Mouse (Mus musculus) T-helper 2 cell (primary cell): Measurements from ENCODE around the gene Abcb11.

Experiments used
- in situ Hi-C: fragments of 300-600 bp; cut with MboI, MseI; formaldehyde crosslinking; loops from one replicate; pipeline ENCODE4 v1.15.1; 2025; ENCODE audit warnings: high pct_unique_total_duplicates

Abcb11 gene

GRCm38 (mm10) chr2:69264069-69264618, 78.3 kb downstream of the Abcb11 start:
- in situ Hi-C loops: no loop called here

- in situ Hi-C loops: no loop called here
Observed at GRCm38 (mm10) chr2:69248221-69248755, 94.1 kb downstream of the Abcb11 start.

GRCm38 (mm10) chr2:69247081-69247480, 95.3 kb downstream of the Abcb11 start:
- in situ Hi-C loops: no loop called here

DNA sequence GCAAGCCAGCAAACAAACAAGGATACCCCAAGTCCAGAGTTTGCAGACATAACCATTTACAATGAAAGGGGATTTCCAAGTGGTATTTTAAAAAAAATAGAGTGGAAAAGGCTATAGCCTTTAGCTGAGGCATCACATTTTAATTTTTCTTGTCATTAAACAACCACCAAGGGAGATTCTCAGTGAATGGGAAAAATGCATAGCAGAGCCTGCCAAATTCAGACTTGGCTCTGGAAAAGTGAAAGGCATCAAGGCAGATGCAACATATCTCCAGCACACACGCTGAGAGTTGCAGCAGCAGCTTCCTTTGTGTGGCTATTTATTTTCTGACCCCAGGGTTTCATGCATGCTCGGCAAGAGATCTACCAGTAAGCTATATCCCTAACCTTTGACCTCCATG, 97.5 kb downstream of the Abcb11 start:
- in situ Hi-C loops: no loop called here

DNA sequence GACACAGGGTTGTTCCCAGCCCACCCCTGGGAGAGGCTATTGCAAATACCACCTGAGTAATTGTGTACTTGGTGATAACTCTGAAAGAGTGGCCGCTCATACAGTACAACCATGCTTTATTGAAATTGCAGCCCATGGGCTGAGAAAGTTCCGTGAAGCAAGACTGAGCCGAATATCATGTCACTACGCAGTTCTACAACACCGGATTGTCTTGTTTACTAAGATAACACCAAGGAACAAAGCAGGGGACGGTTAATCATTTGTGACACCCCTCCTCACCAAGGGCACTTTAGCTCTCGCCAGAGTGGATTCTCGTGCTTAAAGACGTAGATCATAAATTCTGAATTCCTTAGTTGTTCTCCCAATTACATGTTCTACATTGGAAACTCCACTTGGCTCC, 103.1 kb downstream of the Abcb11 start:
- in situ Hi-C loops: no loop called here

- in situ Hi-C loops: no loop called here
Observed at GRCm38 (mm10) chr2:69234976-69235678, 107.3 kb downstream of the Abcb11 start.

- in situ Hi-C loops: no loop called here
Observed at GRCm38 (mm10) chr2:69232101-69232500, 110.3 kb downstream of the Abcb11 start.

DNA sequence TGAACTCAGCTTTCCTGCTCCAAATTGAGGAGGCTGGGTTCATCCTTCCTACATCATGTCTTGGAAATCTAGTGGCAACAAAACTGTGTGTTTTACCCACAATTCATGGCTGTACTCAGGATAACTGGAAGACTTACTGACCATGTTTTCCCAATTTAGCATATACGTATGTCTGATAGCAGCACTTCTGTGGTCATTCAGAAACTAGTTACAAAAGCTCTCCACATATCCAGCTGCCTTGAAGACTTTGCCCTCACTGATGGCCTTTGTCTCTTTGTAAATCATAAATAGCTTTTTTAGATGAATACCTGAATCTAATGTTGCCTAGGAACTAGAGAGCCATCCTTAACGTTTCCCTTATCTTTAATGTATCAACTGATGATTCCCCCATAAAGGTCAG, 112.3 kb downstream of the Abcb11 start:
- in situ Hi-C loops: no loop called here

- in situ Hi-C loops: no loop called here
Observed at GRCm38 (mm10) chr2:69228635-69229034, 113.8 kb downstream of the Abcb11 start.

DNA sequence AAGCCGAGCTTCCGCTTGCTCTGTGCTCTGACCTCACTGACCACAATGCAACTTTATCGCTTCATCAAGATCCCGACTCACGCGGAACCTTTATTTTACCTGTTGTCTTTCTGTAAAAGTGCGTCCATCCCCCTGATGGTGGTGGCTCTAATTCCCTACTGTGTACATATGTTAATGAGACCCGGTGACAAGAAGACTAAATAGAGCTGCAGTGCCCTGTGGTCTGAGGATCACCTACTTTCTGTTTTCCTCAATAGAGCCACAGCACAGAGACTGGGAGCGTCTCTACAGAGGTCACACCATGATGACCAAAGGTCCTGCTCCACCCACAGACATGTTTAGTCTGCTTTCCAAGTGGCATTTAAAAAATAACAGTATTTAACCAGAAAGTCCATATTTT, 115.5 kb downstream of the Abcb11 start:
- in situ Hi-C loops: no loop called here

DNA sequence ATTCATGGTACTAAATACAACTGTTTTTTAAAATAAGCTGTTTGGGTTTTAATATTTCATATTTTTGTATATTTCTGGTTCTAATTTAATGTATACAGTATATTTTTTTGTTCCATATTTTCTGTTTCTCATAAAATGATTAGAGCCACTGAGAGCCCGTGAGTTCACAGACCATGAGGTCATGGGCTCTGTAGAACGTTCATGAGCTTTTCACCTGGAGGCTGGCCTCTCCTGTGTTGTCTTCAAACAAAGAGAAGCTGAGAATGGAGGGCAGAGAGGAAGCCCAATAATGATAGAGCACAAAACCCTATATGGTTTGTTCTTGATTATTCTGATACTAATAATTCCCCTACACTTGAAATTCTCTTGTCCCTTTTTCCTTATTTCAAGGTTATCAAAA, 117.7 kb downstream of the Abcb11 start:
- in situ Hi-C loops: no loop called here

GRCm38 (mm10) chr2:69222815-69223214, 119.6 kb downstream of the Abcb11 start:
- in situ Hi-C loops: no loop called here

GRCm38 (mm10) chr2:69221868-69222416, 120.5 kb downstream of the Abcb11 start:
- in situ Hi-C loops: no loop called here

DNA sequence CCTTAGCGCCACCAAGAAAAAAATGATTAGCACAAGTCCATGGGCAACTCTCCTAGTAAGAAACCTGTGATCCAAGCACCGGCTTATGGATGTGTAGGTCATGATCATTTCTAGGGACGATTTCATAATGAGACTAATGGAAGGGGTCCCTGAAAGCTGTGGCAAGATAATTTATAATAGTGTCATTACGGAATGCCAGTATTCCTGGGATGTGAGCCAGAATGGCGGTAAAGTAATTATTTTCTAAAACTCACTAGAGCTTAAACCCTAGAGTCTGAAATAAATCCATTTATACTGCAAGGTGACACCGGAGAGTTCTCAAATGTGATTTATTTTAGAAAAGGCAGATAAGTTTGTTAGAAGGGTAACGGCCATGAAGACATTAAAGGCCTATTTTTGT, 127.2 kb downstream of the Abcb11 start:
- in situ Hi-C loops: loop anchor here (5.0 kb wide), 1 partner anchor 78 kb away; the partner anchor contains the start of gene Nostrin

- in situ Hi-C loops: no loop called here
Observed at GRCm38 (mm10) chr2:69212652-69213051, 129.8 kb downstream of the Abcb11 start.

- in situ Hi-C loops: no loop called here
Observed at GRCm38 (mm10) chr2:69210773-69211172, 131.6 kb downstream of the Abcb11 start, which contains the start of gene G6pc2. Gene G6pc2 (plus strand): TSS chr2:69211073.

GRCm38 (mm10) chr2:69209684-69210083, 132.7 kb downstream of the Abcb11 start:
- in situ Hi-C loops: loop anchor here (5.0 kb wide), 1 partner anchor 732 kb away; no protein-coding TSS in a partner anchor

DNA sequence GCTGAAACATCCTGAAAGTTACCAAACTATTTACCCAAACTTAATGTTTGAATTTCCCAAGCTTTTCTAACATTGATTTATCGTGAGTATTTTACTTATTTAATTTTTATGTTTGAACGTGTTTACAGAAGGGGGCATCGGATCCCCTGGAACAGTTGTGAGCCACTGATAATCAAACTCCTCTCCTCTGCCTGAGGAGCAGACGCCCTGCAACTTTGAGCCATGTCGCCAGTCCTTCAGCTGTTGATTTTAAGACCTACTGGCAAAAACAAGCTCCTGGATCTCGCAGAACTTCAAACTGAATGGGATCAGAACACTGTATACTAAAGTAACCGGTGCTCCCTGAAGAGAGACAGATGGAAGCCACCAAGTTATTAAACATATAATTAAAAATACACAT, 135.9 kb downstream of the Abcb11 start:
- in situ Hi-C loops: loop anchor here (5.0 kb wide), 1 partner anchor 729 kb away; no protein-coding TSS in a partner anchor

GRCm38 (mm10) chr2:69205791-69206351, 136.5 kb downstream of the Abcb11 start, which contains the start of gene Spc25:
Gene Spc25 (minus strand): TSS chr2:69206194.
- in situ Hi-C loops: loop anchor here (5.0 kb wide), 1 partner anchor 729 kb away; no protein-coding TSS in a partner anchor

DNA sequence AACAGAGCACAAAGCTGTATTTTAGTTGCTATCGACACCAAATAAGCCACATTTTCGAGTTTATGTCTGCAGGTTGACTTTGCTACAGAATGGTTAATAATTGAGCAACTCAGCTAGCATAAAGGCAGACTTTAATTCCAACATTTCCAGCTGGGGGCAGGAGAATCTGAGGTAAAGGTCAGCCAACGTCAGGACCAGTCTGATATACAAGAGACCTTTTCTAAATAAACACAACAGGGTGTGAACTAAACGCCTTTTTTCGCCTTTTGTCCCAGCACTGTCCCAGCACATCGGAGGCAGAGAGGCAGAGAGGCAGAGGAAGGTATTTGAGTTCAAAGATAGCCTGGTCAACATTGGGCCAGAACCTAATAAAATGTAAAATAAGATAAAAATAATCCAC, 137.2 kb downstream of the Abcb11 start:
- in situ Hi-C loops: loop anchor here (5.0 kb wide), 1 partner anchor 728 kb away; no protein-coding TSS in a partner anchor

GRCm38 (mm10) chr2:69193555-69193954, 148.9 kb downstream of the Abcb11 start:
- in situ Hi-C loops: no loop called here

DNA sequence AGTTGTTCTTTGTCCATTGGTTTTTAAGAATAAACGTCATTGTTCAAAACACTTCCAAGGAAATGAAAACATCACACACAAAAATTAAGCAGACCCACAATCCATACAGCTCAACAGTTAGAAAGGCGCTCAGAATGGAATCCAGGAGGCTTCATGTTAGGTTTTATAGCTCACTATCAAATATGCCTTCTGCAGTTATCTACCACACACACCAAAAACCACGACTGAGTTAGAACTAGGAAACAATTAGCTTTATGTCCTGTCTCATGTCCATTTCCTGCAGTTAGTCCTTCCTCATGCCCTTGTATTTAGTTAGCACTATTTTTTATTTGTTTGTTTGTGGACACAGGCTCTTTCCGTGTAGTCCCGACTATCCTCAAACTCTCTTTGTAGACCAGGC, 151.4 kb downstream of the Abcb11 start:
- in situ Hi-C loops: no loop called here
